Mouse (Mus musculus) T-helper 17 cell (primary cell): Measurements from ENCODE around the gene Spsb3.

Experiments used
- in situ Hi-C, 2 experiments: fragments of 300-600 bp; cut with MboI, MseI; formaldehyde crosslinking; loops; 1 replicate in 1 of 2; 2 replicates in 1 of 2; pipeline ENCODE4 v1.15.1; 2025; ENCODE audit warnings: high pct_unique_total_duplicates in 2 of 2

The Spsb3 gene

DNA sequence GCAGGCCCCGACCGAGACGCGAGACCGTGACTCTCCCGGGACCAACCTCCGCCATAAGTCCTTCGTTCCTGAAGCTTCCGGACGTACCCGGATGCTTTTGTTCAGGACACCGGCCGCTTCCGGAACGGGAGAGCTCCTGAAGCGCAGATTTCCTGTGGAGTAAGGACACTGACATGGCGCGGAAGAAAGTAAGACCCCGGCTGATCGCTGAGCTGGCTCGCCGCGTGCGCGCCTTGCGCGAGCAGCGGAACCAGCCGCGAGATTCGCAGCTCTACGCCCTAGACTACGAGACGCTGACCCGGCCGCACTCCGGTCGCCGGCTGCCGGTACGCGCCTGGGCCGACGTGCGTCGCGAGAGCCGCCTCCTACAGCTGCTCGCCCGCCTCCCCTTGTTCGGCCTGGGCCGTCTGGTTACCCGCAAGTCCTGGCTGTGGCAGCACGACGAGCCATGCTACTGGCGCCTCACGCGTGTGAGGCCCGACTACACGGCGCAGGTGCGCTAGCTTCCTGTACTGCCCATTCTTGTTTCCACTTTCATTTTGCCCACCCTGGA lies 8.6 kb downstream of the Spsb3 start, which contains the start of the genes Eme2 and Mrps34:
TSS of gene Eme2 (minus strand) at position 93 of the 553 bp plus-strand sequence.
TSS of gene Mrps34 (plus strand) at position 122 of the 553 bp plus-strand sequence.
- in situ Hi-C loops, result no loop called here

- in situ Hi-C loops, result no loop called here
These were observed 9.3 kb downstream of the Spsb3 start for GRCm38 (mm10) chr17:24895571-24896240.

DNA sequence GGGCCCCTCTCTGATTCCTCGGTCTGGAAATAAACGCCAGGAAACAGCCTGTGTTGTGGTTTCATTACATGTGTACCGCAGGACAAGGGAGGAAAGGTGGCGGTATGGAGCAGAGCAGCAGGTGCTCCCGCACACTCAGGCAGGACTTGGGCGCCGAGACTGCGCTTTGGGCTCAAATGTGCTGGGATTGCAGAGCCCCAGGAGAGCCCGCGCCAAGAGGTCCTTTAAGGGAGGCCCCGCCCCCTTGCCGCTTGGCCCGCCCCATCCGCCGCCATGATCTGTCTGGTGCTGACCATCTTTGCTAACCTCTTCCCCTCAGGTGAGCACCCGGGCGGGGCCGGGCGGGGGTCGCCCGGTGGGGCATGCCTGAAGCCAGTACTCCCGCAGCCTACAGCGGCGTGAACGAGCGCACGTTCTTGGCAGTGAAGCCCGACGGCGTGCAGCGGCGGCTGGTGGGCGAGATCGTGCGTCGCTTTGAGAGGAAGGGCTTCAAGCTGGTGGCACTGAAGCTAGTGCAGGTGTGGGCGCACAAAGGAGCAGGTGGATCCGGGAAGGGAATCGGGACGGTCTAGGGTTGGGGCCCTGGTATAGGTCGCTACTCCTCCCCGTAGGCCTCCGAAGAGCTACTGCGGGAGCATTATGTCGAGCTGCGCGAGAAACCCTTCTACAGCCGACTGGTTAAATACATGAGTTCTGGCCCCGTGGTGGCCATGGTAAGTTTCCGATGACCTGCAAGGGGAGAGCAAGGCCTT lies 10.0 kb downstream of the Spsb3 start, which contains the start of gene Nme3:
TSS of gene Nme3 (plus strand) at position 260 of the 752 bp plus-strand sequence.
- in situ Hi-C loops, result no loop called here

DNA sequence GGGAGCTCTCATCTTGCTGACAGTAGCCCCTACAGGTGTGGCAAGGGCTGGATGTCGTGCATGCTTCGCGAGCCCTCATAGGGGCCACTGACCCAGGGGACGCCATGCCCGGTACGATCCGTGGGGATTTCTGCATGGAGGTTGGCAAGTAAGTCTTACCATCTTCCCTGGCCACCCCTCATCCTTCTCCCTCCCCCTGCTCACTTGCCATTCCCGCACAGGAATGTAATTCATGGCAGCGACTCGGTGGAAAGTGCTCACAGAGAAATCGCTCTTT lies 10.5 kb downstream of the Spsb3 start:
- in situ Hi-C loops, result no loop called here

DNA sequence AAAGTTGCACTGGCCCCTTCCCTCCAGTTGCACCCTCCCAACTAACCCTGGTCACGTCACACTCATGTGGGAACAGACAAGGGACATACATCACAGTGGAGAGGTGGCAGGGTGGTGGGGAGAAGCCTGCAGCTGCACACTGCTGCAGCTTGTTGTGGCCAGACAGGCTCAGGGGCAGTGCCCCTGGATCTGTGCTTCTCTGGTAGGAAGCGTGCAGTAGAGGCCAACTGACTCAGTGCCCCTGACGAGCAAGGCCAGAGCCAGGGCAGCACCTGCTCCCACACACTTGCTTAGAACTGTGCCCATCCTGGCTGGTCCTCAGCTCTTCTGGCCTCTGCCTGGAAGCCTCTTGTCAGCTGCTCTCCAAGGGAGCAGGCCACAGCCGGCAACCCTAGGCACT lies 11.2 kb downstream of the Spsb3 start:
- in situ Hi-C loops, result no loop called here

- in situ Hi-C loops, result no loop called here
These were observed 11.8 kb downstream of the Spsb3 start for GRCm38 (mm10) chr17:24898041-24898854.

DNA sequence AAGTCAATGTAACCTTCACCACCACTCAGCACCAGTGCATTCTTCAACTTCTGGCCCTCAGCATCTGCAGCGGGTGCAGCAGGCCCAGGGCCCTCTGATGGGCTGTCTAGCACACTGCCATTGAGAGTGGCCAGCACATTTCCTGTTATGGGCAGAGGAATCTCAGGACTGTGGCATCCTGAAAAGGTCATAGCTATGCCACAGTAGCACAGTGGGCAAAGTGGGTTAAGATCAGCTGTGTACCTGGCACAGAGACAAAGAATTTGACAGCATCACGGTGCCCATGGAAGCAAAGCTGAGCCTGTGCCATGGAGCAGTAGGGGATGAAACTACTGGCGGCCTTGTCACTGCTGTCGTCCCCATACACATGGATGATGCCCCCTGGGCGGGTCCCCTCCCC lies 12.7 kb downstream of the Spsb3 start:
- in situ Hi-C loops, result no loop called here

DNA sequence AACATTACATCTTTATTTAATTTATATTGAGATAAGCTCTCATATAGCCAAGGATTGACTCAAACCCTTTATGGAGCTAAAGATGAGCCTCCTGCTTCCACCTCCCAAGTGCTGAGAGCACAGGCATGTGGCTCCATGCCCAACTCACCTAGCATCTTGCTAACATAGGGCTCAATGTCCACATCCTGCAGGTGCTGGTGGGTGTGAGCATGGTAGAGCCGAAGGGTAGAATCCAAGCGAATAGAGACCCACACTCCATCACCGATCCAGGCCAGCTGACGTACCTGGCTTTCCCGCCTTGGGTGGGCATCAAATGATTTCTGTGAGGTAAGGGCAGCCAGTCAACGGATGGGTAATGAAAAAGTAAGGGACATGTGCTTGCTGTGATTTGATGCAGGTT lies 13.6 kb downstream of the Spsb3 start:
- in situ Hi-C loops, result no loop called here

DNA sequence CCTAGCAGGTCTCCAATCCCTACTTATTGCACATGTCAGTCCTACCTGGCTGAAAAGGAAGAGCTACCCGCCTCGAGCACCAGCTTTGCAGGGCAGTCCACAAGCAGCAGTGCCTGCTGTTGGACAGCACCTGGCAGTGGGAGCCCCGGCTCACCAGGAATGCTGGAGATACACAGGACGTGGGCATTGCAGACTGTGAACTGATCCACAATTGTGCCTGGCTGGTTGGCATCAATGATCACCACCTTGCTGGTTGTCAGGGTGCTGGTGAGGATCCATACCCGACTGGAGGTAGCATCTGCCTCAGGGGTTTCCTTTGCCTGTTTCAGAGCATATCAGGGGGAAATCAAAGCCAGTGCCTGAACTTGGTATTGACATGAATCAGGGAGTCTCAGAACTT lies 15.7 kb downstream of the Spsb3 start:
- in situ Hi-C loops, result no loop called here

DNA sequence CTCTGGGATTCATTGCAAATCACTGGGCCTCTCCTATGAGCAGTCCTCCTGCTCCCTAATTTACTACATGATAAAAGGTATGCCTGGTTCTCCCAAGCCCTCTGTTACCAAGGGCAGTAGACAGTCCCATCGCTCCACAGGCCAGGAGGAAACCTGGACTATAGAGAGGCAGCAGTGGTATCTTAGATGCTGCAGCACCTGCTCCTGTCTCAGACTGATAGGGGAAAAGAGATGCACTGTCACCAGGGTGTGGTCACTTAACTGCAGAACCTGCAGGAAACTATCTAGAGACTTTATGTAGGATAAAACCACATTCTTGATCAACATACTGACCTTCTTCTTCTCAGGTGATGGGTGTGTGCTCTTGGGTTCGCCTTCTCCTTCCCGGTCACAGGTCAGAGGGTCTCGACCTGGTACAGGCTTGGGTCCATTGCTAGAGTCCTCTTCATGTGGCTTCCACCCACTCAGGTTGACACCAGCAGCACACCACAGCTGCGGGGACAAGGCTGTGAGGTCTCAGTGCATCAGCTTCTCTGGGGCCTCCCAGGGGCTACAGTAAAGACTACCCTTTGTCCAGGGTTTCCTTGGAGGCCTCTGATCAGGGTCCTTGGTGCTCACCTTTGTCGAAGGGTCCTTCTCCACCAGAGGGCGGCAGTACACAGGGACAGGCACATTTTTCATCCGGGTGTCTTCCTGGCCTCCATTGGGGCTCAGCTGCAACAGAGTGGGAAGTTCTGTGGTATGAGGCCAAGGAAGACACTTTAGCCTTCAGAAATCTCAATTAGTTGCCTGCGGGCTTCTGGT lies 16.4 kb downstream of the Spsb3 start:
- in situ Hi-C loops, result no loop called here

DNA sequence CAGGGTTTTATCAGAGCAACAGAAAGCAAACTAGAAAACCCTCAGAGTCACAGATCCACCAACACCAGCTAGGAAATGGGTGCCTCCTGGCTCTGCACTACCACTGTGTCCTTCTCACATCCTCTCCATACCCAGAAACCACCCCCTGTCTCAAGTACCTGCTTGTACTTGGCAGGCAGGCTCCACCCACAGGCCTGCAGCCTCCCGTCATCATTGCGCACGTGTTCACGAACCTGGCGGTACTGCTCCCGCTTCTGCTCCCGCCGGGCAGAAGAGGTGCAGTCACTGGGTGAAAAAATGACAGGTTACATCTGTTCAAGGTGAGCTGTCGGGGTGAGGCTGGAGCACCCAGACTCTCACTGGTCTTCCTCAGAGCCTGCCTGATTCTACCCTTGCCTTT lies 17.3 kb downstream of the Spsb3 start:
- in situ Hi-C loops, result no loop called here

GRCm38 (mm10) chr17:24907591-24907990 lies 21.1 kb downstream of the Spsb3 start:
- in situ Hi-C loops, result no loop called here

DNA sequence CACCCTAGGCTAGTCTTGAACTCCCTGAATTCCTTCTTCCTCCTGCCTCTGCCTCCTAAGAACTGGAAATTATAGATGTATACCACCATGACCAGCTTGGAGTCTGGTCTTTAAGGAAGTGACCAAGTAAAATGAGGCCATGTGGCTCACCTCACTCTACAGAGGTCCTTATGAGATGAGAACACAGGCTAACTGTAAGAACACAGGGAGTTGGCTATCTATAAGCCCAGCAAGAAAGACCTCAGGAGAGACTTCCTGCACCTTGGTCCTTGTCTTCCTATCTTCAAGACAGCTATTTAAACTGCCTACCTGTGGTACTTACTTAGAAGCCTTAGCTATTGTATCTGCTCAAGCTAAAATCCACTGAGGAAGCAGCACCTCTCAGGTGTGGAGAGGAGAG lies 27.5 kb downstream of the Spsb3 start:
- in situ Hi-C loops, result no loop called here

DNA sequence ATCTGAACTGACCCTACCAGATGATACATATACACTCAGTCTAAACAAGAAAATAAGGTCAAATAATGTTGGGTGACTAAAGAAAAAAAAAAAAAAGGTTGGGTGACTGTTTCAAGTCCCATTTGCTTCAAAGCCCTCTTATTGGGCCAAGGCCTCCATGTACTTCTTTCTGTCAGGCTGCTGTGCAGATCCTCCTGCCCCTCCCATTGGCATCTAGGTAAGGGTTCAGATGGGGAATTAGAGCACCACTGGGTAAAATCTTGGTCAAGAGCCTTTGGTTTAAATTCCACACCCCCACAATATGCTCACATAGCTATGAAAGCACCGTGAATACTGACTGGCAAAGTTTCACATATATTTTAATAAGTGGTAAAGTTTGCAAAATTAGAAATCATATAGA lies 36.8 kb downstream of the Spsb3 start:
- in situ Hi-C loops, result no loop called here

DNA sequence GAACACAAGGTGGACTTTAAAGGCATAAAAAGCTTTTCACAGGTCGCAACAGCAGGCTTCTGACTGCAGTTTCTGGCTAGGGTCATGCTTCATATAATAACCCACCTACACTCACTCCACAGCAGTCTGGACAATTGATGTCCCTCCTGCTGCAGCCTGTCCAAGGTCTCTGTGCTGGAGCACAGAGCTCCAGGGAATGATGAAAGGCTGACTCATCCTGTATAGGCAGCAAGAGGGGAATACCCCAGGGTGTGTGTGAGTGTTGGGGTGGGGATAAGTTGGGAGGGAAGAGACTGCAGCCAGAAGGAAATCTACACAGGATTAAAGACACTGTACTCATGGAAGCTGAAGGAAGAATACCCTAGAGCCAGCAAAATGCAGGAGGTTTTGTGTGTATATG lies 43.1 kb downstream of the Spsb3 start:
- in situ Hi-C loops, result no loop called here

- in situ Hi-C loops, result no loop called here
These were observed 46.0 kb downstream of the Spsb3 start for GRCm38 (mm10) chr17:24932431-24932830.

- in situ Hi-C loops, result no loop called here
These were observed 46.7 kb downstream of the Spsb3 start for GRCm38 (mm10) chr17:24933163-24933562.

DNA sequence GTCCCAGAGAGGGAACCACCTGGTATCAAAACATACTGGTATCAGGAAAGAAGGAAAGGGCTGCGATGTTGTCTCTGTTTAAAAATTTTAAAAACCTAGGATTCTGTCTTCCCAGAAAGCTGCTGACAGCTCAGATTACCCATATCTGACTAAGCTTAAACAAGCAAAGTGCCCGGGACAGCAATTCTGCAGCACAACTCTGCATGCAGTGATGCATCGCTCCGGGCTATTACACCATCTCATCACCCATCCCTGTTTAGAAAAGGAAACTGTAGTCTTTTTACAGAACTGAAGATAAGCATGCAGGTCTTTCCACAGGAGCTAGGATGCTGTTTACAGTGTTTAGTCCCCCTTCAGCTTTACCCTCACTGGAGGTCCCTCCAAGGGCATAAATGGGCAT lies 48.5 kb downstream of the Spsb3 start:
- in situ Hi-C loops, result no loop called here

GRCm38 (mm10) chr17:24935666-24936065 lies 49.2 kb downstream of the Spsb3 start:
- in situ Hi-C loops, result no loop called here

- in situ Hi-C loops, result no loop called here
These were observed 50.1 kb downstream of the Spsb3 start, which contains the start of gene Mapk8ip3 for GRCm38 (mm10) chr17:24936259-24937237. Gene Mapk8ip3, minus strand, starts transcription at chr17:24936977.
